Mouse (Mus musculus) spleen, postnatal 14 days (tissue): Measurements from ENCODE around the gene Aacs.
"Not testable (repeated sequence)": the region's sequence is repeated elsewhere in the genome, so short reads cannot be mapped to it uniquely, and the experiment has no call there.

Experiments used
- DNase-seq, 2 experiments: peaks; one replicate each; pipeline ENCODE4 v3.0.0; 2021 to 2022; ENCODE audit warnings: low spot score in 2 of 2

Gene Aacs

DNA sequence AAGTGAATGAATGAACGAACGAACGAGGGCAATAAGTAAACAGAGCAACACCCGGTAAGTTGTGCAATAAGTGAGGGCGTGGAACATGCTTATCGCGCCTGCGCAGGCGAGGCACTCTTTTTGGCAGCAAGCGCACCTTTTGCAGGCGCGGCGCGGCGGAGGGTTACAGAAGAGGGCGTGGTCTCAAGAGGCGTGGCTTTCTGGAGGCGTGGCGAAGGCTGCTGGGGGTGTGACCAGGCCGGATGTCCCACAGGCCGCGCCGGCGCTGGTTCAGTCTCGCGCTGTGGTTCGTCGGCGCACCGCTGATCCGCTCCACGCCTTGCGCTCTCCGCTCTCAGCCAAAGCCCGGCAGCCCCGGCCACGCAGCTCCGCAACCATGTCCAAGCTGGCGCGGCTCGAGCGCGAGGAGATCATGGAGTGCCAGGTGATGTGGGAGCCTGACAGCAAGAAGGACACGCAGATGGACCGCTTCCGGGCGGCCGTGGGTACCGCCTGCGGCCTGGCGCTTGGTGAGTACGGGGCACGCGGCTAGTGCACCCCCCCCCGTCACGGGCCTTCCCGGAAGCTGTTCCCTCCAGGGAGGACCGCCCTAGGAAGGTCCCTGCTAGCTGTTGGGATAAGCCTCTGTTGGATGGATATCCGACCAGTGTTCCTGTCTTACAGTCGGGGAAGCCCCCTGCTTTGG, at the start of gene Aacs:
Gene Aacs (plus strand): TSS at position 214 of the 685 bp plus-strand sequence.
- DNase-seq, result peak; percentile 99 to 100

DNA sequence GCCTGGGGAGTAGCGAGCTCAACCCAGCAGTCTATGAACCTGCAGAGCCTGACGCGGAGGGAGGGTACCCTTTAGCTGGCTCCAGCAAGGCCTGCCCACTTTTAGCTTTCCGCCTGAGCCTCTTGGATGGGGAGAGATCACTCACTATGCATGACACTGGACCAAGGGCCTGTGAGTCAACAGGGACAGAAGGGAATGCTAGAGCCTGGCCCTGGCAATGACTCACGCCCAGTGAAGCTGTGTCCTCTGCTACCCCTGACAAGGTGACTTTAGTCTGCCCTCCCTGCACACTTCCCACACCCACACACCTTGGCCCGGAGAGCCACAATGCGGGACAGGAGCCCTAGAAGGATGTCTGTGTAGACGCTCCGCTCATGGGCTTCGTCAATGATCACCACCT, 49.3 kb upstream of the Aacs start:
- no peak for DNase-seq

DNA sequence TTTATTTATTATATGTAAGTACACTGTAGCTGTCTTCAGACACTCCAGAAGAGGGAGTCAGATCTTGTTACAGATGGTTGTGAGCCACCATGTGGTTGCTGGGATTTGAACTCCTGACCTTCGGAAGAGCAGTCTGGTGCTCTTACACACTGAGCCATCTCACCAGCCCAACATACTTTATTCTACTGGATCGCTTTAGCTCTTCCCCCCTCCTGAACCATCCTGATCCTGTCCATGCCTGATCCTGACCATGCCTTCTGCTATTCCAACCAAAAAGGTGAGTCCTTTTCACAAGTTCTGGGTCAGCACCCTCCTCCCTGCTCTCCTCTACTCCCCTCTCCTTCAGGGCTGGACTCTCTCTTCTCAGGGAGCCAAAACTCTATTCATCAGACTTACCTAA, 43.3 kb upstream of the Aacs start:
- DNase-seq, result not testable (repeated sequence)

DNA sequence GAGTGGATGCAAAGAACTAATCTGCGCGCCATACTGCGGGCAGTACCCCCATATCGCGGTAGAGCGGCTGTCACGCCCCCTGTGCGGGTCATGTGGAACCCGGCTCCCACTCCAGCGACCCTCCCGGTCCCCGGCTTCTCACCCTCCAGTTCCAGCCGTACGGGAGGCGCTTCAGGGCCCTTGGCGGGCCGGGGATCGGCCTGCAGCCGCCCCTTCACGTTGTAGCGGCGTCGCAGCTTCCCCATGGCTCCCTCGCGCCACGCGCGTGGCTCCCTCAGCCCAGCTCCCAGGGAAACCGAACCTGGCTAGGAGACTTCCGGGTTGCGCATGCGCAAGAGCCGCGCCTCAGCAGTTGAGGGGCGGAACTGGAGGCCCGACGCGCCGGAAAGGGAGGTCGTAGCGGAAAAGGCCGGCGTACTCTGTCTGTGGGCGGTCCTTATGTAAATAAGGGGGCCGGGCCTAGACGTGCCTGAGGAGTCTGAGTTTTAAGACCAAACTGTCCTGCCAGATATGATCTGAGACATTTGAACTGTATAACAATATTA, 41.7 kb upstream of the Aacs start, which contains the start of gene Dhx37:
Gene Dhx37 (minus strand): TSS at position 329 of the 545 bp plus-strand sequence.
- DNase-seq, result peak; percentile 83 to 88

DNA sequence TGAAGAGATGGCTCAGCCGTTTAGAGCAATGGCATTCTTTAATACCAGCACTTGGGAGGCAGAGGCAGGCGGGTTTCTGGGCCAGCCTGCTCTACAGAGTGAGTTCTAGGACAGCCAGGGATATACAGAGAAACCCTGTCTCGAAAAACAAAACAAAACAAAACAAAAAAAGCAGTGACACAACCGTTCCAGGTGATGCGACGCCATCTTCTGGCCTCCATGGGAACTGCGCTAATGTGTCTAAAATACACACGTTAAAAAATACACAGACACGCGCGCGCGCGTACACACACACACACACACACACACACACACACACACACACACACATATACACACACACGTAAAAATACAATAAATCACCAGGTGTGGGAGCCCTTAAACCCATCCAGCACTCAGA, 41.3 kb upstream of the Aacs start:
- not testable (repeated sequence) for DNase-seq

DNA sequence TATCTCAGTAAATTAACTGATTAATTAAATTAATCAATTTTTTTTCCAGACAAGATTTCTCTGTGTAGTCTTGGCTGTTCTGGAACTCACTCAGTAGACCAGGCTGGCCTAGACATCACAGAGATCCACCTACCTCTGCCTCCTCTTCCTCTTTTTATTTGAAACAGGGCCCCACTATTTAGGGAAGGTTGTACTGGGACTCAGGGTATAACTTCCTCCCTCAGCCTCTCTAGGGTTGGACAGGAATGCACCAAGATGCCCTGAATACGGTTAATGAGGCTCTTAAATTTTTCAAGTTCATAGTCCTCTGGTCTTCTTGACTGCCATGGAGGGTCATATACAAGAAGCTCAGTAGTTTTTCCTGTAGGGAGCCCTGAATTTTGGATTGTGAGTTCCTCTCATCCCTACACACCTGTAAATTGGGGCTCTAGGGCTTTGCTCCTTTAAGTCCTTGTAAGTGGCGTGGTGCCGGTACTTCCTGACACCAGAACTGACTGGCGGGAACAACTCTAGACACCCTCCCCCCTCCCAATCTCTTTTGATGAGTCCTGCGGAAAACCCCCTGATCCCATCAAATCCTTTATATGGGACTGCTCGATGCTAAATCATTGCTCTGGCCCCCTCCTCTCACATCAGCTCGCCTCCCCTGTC, 34.9 kb upstream of the Aacs start:
- no peak for DNase-seq

DNA sequence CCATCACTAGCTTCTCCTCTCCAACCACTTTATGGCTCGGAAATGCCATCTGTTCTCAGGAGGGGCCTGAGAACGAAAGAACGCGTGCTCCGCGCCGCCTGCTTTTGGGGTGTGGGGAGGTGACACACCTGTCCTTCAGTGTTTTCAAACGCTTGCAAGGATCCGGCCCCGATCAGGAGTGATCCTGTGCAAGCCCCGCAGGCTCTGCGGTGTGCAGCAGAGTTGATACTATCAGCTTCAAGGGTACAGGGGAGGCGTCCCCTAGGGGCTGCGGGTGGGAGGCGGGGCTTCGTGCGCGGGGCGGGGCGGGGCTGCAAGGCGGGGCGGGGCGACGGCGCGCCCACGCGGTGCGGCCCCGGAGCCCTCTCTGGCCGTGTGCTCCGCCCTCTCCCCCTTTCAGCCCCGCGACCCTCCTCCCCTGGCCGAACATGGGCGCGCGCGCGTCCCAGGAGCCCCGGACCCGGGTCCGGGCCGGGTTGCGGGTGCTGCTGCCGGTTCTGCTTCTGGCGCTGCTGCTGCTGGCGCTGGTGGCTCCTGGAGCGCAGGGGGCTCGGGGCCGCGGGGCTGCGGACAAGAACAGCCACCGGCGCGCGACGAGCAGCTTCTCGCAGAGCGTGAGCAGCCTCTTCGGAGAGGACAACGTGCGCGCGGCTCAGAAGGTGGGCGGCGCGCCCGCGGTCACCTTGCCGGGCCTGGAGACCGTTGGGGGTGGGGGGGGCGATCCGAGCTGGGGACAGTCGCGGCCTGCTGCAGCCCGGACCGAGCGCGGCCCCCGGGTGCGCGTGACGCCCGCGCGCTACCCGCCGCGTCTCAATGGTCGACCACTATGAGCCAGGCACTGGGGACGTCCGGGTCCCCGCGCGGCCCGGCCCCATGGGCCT, 34.1 kb upstream of the Aacs start, which contains the start of gene Bri3bp:
Gene Bri3bp (plus strand): TSS at position 335 of the 881 bp plus-strand sequence.
- DNase-seq, result peak; percentile 35 to 49

DNA sequence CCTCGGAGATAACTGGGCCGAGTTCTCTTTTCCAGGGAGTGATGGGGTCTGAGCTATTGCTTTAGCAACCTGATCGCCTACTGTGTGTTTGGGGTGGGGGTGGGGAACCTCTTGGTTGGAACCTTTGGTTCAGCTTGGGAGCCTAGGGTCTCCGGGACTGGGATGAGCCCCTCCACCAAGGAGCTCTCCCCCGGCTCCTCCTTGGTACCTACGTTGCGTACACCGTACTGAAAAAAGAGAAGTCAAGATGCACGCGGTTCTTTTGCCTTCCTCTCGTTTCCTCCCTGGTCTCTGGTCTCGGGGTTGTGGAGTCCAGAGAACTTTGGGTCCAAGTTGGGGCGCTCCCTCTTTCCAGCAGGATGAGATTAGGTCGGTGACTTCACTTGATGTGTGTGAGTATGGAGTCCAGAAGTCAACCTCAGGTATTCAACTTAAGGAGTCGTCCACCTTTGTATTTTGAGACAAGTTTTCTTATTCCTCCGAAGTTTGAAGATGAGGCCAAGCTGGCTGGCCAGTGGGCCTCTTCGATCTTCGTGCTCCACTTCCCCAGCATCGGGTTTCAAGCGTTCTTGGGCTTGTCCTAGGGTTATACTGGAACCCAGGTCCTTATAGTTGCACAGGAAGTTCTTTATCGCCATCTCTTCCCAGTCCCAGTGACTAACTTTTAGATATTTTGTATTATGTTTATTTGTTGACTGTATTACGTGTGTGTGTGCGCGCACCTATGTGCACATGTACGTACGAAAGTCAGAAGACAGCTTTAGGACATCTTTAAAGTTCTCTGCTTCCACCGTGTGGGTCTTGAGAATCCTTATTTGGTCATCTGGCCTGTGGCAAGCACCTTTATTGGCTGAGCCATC, 33.2 kb upstream of the Aacs start:
- no peak for DNase-seq

DNA sequence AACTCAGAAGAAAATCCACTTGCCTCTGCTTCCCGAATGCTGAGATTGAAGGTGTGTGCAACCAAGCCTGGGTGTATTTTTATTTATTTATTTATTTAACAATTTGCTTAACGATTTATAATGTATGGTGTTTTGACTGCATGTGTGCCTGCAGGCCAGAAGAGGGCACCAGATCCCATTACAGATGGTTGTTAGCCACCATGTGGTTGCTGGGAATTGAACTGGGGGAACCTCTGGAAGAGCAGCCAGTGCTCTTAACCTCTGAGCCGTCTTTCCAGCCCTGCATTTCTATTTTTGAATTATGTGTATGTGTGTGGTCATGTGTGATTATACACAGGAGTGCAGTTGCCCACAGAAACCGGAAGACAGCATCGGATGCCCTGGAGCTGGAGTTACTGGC, 32.3 kb upstream of the Aacs start:
- no peak for DNase-seq

DNA sequence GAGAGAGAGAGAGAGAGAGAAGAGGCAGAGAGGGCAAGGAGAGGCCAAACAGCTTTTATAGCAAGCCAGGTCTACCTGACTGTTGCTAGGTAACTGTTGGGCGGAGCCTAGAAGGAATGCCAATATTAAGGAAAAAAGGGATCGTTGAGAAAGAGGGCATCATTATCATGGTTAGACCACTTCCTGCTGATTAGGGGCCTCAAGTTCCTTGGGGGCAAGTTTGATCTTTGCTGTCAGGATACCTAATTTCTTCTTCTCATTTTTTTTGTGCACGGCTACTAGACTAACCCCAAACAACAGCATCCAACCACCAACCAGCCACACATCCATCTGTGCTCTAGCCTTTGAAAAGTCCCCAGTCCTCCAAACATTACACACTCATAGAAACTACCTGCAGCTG, 31.7 kb upstream of the Aacs start:
- DNase-seq, result no peak

DNA sequence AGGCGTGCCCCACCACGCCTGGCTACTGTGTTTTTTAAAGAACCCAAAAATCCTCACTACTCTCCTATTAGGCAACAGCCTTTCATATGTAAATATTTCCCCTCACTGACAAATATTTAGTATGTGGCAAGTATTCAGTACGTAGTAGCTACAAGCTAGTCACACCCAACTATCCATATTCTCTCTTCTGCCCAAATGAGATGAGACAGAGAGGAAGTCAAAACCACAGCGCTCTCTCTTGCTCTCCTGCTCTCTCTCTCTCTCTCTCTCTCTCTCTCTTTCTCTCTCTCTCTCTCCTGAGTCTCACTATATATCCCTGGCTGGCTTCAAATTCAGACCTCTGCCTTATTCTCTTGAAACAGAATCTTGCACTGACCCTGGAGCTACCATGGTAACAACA, 31.1 kb upstream of the Aacs start:
- DNase-seq, result no peak

DNA sequence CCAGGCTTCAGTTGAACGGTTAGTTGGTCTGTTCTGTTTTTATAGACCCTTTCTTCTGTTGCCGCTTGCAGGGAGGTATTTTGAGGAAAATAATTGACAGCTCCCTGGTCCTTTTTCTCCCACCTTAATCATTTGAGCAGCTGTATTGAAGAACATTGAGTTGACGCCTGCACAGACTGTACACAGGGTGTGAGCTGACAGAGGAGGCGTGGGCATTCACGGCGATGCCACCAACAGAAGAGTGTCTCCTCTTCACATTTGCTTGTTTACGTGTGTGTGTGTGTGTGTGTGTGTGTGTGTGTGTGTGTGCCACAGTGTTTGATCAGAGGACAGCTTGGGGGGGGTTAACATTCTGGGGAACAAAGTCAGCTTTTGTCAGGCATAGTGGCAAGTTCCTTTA, 29.3 kb upstream of the Aacs start:
- no peak for DNase-seq

DNA sequence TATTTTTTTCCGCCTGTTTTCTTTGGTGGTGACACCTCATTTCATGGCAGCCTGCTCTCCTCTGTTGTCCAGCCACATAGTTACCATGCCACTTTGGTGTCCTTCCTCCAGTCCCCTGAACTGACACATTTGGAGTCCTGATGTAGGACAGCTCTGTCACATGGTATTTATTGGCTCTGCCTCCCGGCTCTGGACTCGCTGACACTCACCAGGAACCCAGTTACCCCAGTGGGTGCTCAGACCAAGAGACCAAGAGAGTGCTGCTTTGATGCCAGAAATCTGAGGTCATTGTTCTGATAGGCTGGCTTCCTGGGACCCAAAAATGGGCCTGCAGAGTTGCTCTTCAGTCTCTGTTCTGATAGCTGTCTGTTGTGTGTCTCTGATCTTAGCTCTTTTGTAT, 27.6 kb upstream of the Aacs start:
- DNase-seq, result no peak

DNA sequence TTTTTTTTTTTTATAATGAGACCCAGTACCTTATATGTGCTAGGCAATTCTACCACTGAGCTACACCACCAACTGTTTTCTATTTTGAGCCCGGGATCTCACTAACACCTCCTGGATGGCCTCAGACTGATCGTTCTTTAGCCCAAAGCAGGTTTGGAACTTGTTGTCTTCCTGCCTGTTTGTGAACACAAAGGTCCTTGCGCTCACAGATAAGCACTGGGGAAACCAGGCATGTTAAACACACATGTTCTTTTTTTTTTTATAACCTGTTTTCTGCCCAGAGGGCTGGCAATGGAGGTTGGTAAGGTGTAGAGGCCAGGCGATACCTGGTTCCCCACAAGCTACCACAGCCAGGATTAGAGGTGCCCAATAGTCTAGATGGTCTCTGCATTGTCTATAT, 27.0 kb upstream of the Aacs start:
- DNase-seq, result no peak

DNA sequence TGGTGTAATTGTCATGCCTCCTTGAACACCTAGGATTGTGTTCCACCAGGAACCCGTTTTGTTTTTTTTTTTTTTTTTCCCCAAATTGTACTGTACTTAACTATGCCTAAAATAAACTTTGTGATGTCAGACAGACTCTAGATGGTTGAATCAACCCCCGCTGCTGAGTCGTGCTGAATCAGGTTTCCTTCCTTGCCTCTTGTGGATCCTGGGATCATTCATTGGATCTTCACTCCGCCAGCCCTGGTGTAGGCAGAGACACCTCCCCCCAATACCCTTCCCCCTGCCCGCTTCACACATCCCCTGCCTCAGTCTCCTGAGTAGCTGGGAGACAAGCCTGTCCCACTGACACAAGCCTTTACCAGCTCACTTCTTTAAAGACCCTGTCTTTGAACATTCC, 26.3 kb upstream of the Aacs start:
- DNase-seq, result no peak

DNA sequence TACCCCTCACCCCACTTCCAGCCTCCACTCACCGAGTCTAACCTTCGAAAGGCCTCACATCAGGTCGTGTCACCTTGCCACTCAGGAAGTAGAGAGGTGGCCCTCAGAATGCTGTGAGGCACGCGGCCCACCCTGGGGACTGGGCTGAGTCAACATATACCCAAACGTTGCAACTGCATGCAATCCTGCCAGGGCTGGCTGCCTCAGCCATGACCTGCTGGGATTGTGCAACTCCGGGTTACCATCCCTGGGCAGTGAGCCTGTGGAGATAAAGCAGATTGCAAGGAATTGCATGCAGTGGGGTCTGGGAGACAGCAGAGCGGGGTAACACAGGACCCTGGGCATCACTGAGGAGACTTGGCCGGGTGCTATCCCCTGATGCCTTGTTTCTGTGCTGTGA, 23.0 kb upstream of the Aacs start:
- no peak for DNase-seq

DNA sequence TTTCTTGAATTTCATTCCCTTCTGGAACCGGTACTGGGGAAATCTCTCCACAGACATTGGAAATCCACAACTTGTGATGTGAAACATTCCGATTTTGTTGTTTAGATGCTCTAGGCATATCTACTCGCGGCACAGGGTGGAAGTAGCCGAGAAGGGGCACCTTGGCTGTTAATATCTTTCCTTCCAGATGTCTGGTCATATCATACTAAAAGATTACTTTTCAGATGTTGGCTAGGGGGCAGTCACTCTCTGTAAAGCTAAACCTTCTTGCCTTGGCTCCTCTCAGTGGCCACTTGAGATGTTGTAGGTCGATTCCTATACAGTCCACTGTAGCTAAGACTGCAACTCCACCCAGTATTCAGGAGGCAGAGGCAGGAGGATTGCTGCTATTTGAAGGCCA, 19.5 kb upstream of the Aacs start:
- no peak for DNase-seq

DNA sequence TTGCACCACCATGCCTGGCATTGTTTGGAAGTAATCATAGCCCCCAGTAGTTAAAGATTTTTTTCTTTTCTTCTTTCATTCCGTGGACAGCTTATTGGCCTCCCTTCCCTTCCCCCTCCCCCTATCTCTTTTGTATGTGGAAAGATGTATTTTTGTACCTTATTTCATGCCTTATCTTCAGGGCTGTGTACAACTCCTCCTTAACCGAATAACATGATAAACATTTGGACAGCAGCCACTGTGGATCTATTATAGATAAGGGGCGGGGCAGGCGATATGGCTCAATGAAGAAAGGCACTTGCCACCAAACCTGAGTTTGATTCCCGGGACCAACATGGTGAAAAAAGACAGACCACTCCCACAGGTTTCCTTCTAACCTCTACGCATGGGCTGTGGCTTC, 18.1 kb upstream of the Aacs start:
- DNase-seq, result no peak

DNA sequence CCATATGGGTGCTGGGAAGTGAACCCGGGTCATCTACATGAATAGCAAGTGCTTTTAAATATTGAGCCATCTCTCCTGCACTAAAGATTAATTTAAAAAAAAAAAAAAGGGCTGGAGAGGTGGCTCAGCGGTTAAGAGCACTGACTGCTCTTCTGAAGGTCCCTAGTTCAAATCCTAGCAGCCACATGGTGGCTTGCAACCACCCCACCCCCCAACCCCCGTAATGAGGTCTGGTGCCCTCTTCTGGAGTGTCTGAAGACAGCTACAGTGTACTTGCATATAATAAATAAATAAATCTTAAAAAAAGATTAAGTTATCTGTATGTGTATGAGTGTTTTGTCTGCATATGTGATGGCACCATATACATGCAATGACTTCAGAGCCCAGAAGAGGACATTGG, 15.0 kb upstream of the Aacs start:
- DNase-seq, result no peak

DNA sequence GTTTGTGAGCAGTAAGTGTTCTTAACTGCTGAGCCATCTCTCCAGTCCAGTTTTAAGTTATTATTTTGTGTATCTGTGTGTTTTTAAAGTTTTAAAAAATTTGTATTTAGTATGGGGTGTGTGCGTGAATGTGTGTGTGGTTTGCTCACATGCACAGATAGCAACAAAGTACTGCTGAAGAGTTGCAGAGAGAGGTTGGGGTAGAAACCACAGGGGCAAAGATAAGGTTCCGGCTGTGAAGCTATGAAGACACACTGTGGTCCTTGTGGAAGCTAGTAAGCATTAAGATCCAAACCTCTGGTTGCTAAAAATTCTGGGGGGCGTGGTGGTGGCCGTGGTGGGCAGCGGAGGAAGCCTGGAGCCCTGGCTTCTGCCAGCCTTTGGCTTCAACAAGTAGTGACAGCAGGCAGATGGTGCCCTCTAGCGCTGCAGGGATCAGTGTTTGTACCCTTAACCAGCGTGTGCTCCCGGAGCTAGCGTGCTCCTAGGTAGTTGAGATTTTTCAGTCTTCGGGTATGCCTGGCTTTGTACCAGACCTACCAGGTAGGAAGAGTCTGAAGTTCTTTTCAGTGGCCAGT, 13.7 kb upstream of the Aacs start:
- peak; percentile 33 to 47 for DNase-seq

DNA sequence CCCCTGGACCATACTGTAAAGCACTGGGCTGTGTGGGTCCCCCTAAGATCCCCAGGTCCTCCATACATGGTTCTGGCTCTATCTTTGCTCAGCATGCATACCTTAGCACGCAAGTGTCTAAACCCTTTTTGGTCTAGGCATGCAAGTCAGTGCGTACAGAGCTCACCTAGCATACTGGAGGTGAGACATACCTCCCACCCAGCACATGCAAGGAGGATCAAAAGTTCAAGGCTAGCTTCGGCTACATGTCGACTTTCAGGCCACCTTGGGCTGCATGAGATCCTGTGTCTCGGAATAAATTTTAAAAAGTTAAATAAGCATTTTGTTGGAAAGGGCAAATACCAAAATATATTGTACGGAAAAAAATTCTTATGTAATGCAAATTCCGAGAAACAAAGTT, 10.4 kb upstream of the Aacs start:
- DNase-seq, result no peak
